Mouse (Mus musculus) cerebellum, adult 18-20 months (tissue): ENCODE results near the gene Myo5c.
A peak's percentile ranks its signal among the peaks of the same experiment; 100 is the strongest.

ENCODE experiments used
- DNase-seq, 2 experiments: peaks; one replicate each; pipeline ENCODE4 v3.0.0; 2021

Gene Myo5c

GRCm38 (mm10) chr9:75283636-75284035, 51.8 kb downstream of the Myo5c start:
- DNase-seq = peak; percentile 77

- DNase-seq = no peak
Measured at GRCm38 (mm10) chr9:75285363-75285762, 53.5 kb downstream of the Myo5c start.

GRCm38 (mm10) chr9:75287636-75288035, 55.8 kb downstream of the Myo5c start:
- no peak for DNase-seq

GRCm38 (mm10) chr9:75289545-75289944, 57.7 kb downstream of the Myo5c start:
- peak; percentile 57 to 59 for DNase-seq

GRCm38 (mm10) chr9:75299342-75299741, 67.5 kb downstream of the Myo5c start:
- DNase-seq = no peak

GRCm38 (mm10) chr9:75303033-75303432, 71.2 kb downstream of the Myo5c start:
- DNase-seq = no peak

- DNase-seq = peak; percentile 52 to 55
Measured at GRCm38 (mm10) chr9:75303701-75304261, 72.0 kb downstream of the Myo5c start.

GRCm38 (mm10) chr9:75304286-75304685, 72.5 kb downstream of the Myo5c start:
- no peak for DNase-seq

GRCm38 (mm10) chr9:75306126-75306898, 74.5 kb downstream of the Myo5c start, which contains the start of gene Gnb5:
Gene Gnb5, plus strand, starts transcription at chr9:75306288.
- peak; percentile 89 to 91 for DNase-seq

- peak in 1 of 2 experiments; percentile 27 for DNase-seq
Measured at GRCm38 (mm10) chr9:75307015-75307414, 75.2 kb downstream of the Myo5c start.

GRCm38 (mm10) chr9:75308621-75309020, 76.8 kb downstream of the Myo5c start:
- DNase-seq = peak in 1 of 2 experiments; percentile 32

- peak; percentile 91 to 94 for DNase-seq
Measured at GRCm38 (mm10) chr9:75312008-75312407, 80.2 kb downstream of the Myo5c start.

- DNase-seq = no peak
Measured at GRCm38 (mm10) chr9:75313138-75313831, 81.5 kb downstream of the Myo5c start.

- DNase-seq = peak; percentile 93
Measured at GRCm38 (mm10) chr9:75313832-75314516, 82.2 kb downstream of the Myo5c start.

- no peak for DNase-seq
Measured at GRCm38 (mm10) chr9:75314517-75315105, 82.8 kb downstream of the Myo5c start.

- no peak for DNase-seq
Measured at GRCm38 (mm10) chr9:75315238-75315637, 83.4 kb downstream of the Myo5c start.

- no peak for DNase-seq
Measured at GRCm38 (mm10) chr9:75316771-75317170, 85.0 kb downstream of the Myo5c start.

GRCm38 (mm10) chr9:75318196-75318595, 86.4 kb downstream of the Myo5c start:
- no peak for DNase-seq

- DNase-seq = peak; percentile 56 to 72
Measured at GRCm38 (mm10) chr9:75319365-75319764, 87.5 kb downstream of the Myo5c start.

GRCm38 (mm10) chr9:75322099-75322885, 90.5 kb downstream of the Myo5c start:
- peak; percentile 55 to 74 for DNase-seq

GRCm38 (mm10) chr9:75328047-75328446, 96.2 kb downstream of the Myo5c start:
- no peak for DNase-seq

- no peak for DNase-seq
Measured at GRCm38 (mm10) chr9:75330821-75331220, 99.0 kb downstream of the Myo5c start.
